Mouse (Mus musculus) intestine, postnatal 0 days (tissue): ENCODE data around the gene Gm28043. TPM values are rescaled to one million over a fixed set of nuclear protein-coding genes. Genes with fewer than 3 reads are reported as not detected.

Source experiments
- ATAC-seq: fragments of 200-750 bp; cut with Nextera tagmentation; 2 replicates; pipeline ENCODE4 v1.8.0; 2017; ENCODE audit warnings: mild to moderate bottlenecking, moderate TSS enrichment, moderate library complexity
- H3K27ac ChIP-seq: fragments of 300-500 bp; sonication (generic); 2 replicates; pipeline ENCODE4 v1.5.1; 2014; ENCODE audit warnings: mild to moderate bottlenecking, low read depth, low read length, moderate library complexity
- H3K27me3 ChIP-seq: fragments of 300-500 bp; sonication (generic); replicated peaks from 2 replicates; pipeline ENCODE4 v1.6.1; 2014; ENCODE audit warnings: low read length, mixed read lengths; ENCODE audit not compliant: control insufficient read depth, insufficient read depth
- H3K36me3 ChIP-seq: fragments of 300-500 bp; sonication (generic); 2 replicates; pipeline ENCODE4 v1.6.1; 2014; ENCODE audit warnings: mild to moderate bottlenecking, moderate library complexity; ENCODE audit not compliant: control insufficient read depth, insufficient read depth
- H3K4me1 ChIP-seq: fragments of 300-500 bp; sonication (generic); replicated peaks from 2 replicates; pipeline ENCODE4 v1.6.1; 2014; ENCODE audit warnings: antibody characterized with exemption, low read length, mixed read lengths; ENCODE audit not compliant: control insufficient read depth, insufficient read depth
- H3K4me2 ChIP-seq: fragments of 300-500 bp; sonication (generic); replicated peaks from 2 replicates; pipeline ENCODE4 v1.6.1; 2014; ENCODE audit warnings: low read depth, mild to moderate bottlenecking, moderate library complexity
- H3K4me3 ChIP-seq: fragments of 300-500 bp; sonication (generic); 2 replicates; pipeline ENCODE4 v1.5.1; 2014; ENCODE audit warnings: low read depth, low read length
- H3K9ac ChIP-seq: fragments of 300-500 bp; sonication (generic); 2 replicates; pipeline ENCODE4 v1.6.1; 2014; ENCODE audit warnings: mild to moderate bottlenecking, low read depth, low read length
- H3K9me3 ChIP-seq: fragments of 300-500 bp; sonication (generic); 2 replicates; pipeline ENCODE4 v1.6.1; 2016; ENCODE audit warnings: mixed run types; ENCODE audit not compliant: control insufficient read depth
- CTCF ChIP-seq: sonication (generic); IDR thresholded peaks from 2 replicates; pipeline ENCODE4 v1.5.1; 2016; ENCODE audit warnings: low read depth, mild to moderate bottlenecking, control low read depth, antibody characterized with exemption, moderate library complexity
- WGBS: fragments of 180-500 bp; shearing (Covaris S2); extraction: QIAGEN DNeasy Blood & Tissue Kit; methylation state at CpG from one replicate; pipeline ENCODE4 v1.1.7; 2014; 5-methylcytosine and 5-hydroxymethylcytosine counted together
- polyA plus RNA-seq: library from polyadenylated mRNA; unstranded; fragments of >200 nt; fragmentation: Nextera tagmentation; extraction: Ambion mirVana; gene quantifications from 2 replicates; pipeline ENCODE4 v1.2.1, GENCODE M21; 2015

The Gm28043 gene
- polyA plus RNA-seq, 1 experiment from 2014 or later = 0.82 TPM

DNA sequence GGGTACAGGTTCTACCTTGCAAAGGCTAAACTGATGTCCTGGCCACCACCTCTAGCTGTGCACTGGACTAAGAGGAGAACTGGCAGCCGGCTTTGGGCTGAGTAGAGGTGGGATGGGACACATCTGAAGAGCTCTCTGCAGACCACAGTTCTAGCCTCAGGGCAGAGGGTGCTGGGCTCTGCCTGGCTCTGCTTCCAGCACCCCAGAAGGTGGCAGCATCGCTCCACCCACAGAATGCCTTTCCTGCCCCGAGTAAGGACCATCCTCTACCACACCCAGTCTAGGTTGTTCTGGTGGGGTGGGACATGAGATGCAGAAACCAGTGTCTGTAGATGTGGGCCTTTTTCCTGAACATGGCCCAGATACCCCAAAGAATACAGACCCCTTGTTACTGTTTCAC, 90.1 kb downstream of the Gm28043 start:
- Histone ChIP-seq H3K36me3 (peaks cover 43% of the 10 kb centered on the region), H3K27ac (no peak overlapping the region), H3K4me2 (no peak overlapping the region), H3K27me3 (no peaks in the 10 kb centered on the region), H3K9me3 (no peaks in the 10 kb centered on the region), H3K9ac (no peak overlapping the region), H3K4me1 (no peaks in the 10 kb centered on the region), H3K4me3 (no peak overlapping the region)
- no peak for ATAC-seq
- 38% methylated on average over 3 of the region's 3 CpGs for WGBS
- peak; percentile 92 for TF ChIP-seq CTCF

DNA sequence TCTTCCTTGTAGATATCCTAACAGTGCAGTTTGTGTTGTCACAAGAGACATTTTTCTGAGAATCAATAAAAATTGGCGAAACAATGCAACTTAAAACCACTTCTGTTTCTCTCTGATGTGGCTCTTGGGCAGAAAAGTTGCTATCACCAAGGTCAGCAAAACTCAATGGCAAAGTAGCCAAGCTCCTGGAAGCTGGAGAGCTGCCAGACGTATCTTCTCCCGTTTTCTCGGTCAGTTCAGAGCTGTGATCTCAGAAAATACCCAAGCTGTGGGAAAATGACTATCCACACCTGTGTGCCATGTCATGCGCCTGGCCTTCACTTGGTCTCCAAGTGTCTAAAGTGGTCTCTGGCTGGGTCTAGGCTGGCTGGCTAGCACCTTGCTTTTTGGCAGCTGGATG, 91.2 kb downstream of the Gm28043 start:
- Histone ChIP-seq H3K9me3 (no peaks in the 10 kb centered on the region), H3K4me1 (no peaks in the 10 kb centered on the region), H3K4me2 (no peak overlapping the region), H3K4me3 (no peak overlapping the region), H3K9ac (no peak overlapping the region), H3K27ac (no peak overlapping the region), H3K36me3 (peaks cover 32% of the 10 kb centered on the region; the same call in 1 of the 2 replicates), H3K27me3 (no peaks in the 10 kb centered on the region)
- TF ChIP-seq CTCF = no peak
- 69% methylated on average over 5 of the region's 5 CpGs for WGBS
- ATAC-seq = no peak

DNA sequence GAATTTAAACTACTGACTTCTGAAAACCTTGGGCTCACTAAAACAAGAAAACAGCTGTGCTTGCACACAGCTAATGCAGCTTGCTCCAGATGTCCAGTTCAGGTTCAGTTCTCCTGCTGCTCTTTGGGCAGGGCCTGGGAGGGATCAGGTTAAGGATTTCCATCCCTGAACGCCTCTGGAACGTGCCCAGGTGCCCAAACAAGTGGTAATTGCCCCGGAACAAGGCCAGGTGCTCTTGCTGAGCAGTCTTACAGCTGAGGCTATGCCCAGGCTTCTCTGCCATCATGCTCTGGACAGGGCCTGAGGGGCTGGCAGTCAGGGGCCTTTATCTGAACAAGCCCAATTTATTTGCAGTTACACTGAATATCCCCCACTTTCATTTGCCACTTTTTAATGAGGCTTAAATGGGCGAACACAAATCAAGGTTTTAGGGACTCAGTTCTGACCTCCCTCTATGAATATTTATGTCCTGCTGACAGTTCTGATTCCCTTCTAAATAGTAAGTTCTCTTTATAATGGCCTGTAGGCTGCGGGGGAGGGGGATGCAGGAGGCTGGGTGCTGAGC, 92.4 kb downstream of the Gm28043 start:
- Histone ChIP-seq H3K36me3 (peaks cover 20% of the 10 kb centered on the region; the same call in 1 of the 2 replicates), H3K27me3 (no peaks in the 10 kb centered on the region), H3K27ac (no peak overlapping the region), H3K4me2 (no peak overlapping the region), H3K4me3 (no peak overlapping the region), H3K9ac (no peak overlapping the region), H3K9me3 (no peaks in the 10 kb centered on the region), H3K4me1 (no peaks in the 10 kb centered on the region)
- 69% methylated on average over 5 of the region's 5 CpGs for WGBS
- ATAC-seq = no peak
- no peak for TF ChIP-seq CTCF

DNA sequence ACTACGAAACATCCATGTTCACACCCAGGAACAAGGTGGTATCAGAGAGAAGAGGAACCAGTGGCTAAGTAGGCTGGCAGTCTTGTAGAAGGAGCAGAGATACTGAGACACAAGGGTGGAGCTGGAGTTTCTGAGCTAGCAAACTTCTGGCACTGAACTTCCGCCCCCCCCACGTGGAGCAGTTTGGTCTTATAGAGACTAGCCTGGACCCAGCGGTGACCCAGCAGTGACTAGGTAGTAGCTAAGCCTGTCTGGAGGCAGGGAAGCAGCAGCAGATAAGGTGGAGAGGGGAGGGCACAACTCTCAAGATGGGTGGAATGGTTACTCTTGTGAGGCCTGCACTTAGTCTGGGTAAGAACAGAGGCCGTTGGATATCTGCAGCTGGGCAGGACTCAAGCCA, 94.1 kb downstream of the Gm28043 start:
- Histone ChIP-seq H3K27me3 (no peaks in the 10 kb centered on the region), H3K4me2 (no peak overlapping the region), H3K4me1 (no peaks in the 10 kb centered on the region), H3K9me3 (no peaks in the 10 kb centered on the region), H3K27ac (no peak overlapping the region), H3K9ac (no peak overlapping the region), H3K4me3 (no peak overlapping the region), H3K36me3 (peaks cover 15% of the 10 kb centered on the region; the same call in 1 of the 2 replicates)
- no peak for TF ChIP-seq CTCF
- no peak for ATAC-seq
- WGBS = 78% methylated on average over 5 of the region's 5 CpGs

DNA sequence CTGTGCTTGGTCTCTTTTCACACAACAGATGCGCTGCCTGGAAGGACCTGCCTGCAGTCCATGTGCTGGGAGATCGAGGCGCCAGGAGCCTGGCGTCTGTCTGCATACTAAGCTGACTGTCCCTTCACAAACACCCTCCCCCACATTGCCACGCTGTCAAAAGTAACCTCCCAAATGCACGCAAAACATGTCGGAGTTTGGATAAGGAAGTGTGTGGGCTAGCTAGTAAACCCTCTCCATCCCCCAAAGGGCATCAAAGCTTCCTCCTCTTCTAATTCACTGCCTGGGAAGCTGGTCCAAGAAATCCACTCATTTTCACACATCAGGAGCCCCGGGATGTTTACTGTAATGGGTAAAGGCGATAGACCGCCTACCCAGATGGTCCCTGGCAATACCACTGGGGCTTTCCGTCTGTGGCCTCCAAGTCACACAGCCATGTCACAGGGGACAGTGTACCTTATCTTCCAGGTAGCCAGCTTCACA, 95.9 kb downstream of the Gm28043 start:
- Histone ChIP-seq H3K4me2 (no peak overlapping the region), H3K4me1 (no peaks in the 10 kb centered on the region), H3K27me3 (no peaks in the 10 kb centered on the region), H3K4me3 (no peak overlapping the region), H3K9ac (no peak overlapping the region), H3K9me3 (no peaks in the 10 kb centered on the region), H3K36me3 (peaks cover 5% of the 10 kb centered on the region; the same call in 1 of the 2 replicates), H3K27ac (no peak overlapping the region)
- ATAC-seq = no peak
- 74% methylated on average over 11 of the region's 11 CpGs for WGBS
- no peak for TF ChIP-seq CTCF

DNA sequence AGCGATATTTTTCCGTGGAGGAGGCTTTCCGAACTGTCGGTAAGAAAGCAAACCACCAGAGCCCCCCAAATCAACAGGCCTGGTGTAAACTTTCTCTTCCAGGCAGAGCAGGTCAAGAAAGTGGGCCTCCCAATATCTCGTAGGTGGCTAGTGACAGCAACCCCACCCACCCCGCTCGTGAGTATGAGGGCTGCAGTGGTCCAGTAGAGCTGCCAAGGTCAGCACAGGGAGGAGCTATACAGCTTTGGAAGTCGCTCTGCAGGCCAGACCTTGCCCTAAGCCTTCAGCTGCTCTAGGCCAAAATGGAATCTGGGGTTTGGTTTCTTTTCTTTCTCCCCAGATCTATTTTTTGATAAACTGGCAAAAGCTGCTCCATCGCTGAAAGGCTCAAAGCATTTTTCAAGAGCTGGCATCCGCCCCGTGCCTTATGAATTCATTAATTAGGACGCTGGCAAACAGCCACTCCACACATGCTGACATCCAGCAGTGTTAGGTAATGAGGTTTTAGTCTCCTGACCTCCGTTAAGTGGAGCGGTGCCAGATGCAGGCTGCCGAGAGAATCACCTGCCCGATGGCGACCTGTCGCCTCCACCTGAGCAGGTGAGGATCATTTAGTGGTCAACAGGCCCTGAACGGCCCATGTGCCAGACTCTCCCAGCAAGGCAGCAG, 96.5 kb downstream of the Gm28043 start:
- H3K36me3 ChIP-seq = peaks cover 5% of the 10 kb centered on the region; the same call in 1 of the 2 replicates
- H3K27me3 ChIP-seq = no peaks in the 10 kb centered on the region
- no peak overlapping the region for H3K27ac ChIP-seq
- 67% methylated on average over 19 of the region's 19 CpGs for WGBS
- TF ChIP-seq CTCF = no peak
- no peak for ATAC-seq
- no peak overlapping the region for H3K4me3 ChIP-seq
- H3K9me3 ChIP-seq = no peaks in the 10 kb centered on the region
- H3K4me2 ChIP-seq = no peak overlapping the region
- 0 out of 2 replicates have a peak, but pooled peaks cover 2% of the 10 kb centered on the region for H3K4me1 ChIP-seq
- no peak overlapping the region for H3K9ac ChIP-seq
